Mouse (Mus musculus): ENCODE results near the gene Spred1. TPM values are rescaled to one million over a fixed set of nuclear protein-coding genes. Genes with fewer than 3 reads are reported as not detected.

Gene Spred1
- polyA plus RNA-seq, 1 experiment from 2014 or later = 23.7 TPM

DNA sequence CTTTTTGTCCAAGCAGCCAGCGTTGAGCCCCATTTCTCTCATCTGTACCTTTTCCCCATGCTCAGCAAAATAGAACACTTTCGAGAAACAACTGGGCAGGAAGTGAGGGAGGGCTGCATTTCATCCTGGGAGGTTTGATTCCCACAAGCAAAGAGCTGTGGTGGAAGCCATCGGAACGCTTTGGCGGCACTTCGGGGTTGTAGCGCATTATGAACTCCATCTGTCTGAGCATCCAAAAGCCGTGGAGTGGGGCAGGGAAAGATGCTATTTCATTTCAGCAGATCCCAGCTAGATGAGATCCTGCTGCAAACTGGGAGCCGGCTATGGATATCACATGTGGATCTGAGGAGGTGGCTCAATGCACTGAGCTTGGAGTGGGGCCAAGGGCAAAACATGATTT is 101.5 kb downstream of the Spred1 start:
- no peaks in the 10 kb centered on the region for H3K27me3 ChIP-seq
- 0 out of 2 replicates have a peak overlapping the region, but pooled peaks have one; percentile 20 for H3K27ac ChIP-seq
- H3K9me3 ChIP-seq = no peaks in the 10 kb centered on the region
- H3K4me2 ChIP-seq = no peak overlapping the region
- no peaks in the 10 kb centered on the region for H3K36me3 ChIP-seq
- no peak for ATAC-seq (ENCODE audit: insufficient number of reproducible peaks, insufficient read depth, low FRiP score, low TSS enrichment, low read depth)
- no peak overlapping the region for H3K4me3 ChIP-seq (replicated peaks)
- H3K4me1 ChIP-seq (replicated peaks) = peaks cover 8% of the 10 kb centered on the region; the same call in 1 of the 2 replicates
- no peak overlapping the region for H3K9ac ChIP-seq (replicated peaks)
- 68% methylated on average over 9 of the region's 9 CpGs for WGBS

GRCm38 (mm10) chr2:117228601-117229125 is 107.5 kb downstream of the Spred1 start:
- no peaks in the 10 kb centered on the region for H3K27me3 ChIP-seq
- no peak overlapping the region for H3K4me2 ChIP-seq
- H3K9me3 ChIP-seq = no peaks in the 10 kb centered on the region
- 56% methylated on average over 11 of the region's 11 CpGs for WGBS
- no peak for ATAC-seq (ENCODE audit: insufficient number of reproducible peaks, insufficient read depth, low FRiP score, low TSS enrichment, low read depth)
- no peak overlapping the region for H3K9ac ChIP-seq (replicated peaks)
- no peaks in the 10 kb centered on the region; the same call in 1 of the 2 replicates for H3K4me1 ChIP-seq (replicated peaks)
- H3K36me3 ChIP-seq = no peaks in the 10 kb centered on the region
- H3K27ac ChIP-seq = no peak overlapping the region
- no peak overlapping the region for H3K4me3 ChIP-seq (replicated peaks)

- Histone ChIP-seq H3K4me1 (replicated peaks) (no peaks in the 10 kb centered on the region; the same call in 1 of the 2 replicates), H3K9me3 (no peaks in the 10 kb centered on the region), H3K4me2 (no peak overlapping the region), H3K36me3 (no peaks in the 10 kb centered on the region), H3K27ac (no peak overlapping the region), H3K9ac (replicated peaks) (no peak overlapping the region), H3K27me3 (no peaks in the 10 kb centered on the region), H3K4me3 (replicated peaks) (no peak overlapping the region)
- WGBS = 80% methylated on average over 7 of the region's 7 CpGs
- ATAC-seq (ENCODE audit: insufficient number of reproducible peaks, insufficient read depth, low FRiP score, low TSS enrichment, low read depth) = no peak
Measured at GRCm38 (mm10) chr2:117230261-117230660, 109.1 kb downstream of the Spred1 start.

DNA sequence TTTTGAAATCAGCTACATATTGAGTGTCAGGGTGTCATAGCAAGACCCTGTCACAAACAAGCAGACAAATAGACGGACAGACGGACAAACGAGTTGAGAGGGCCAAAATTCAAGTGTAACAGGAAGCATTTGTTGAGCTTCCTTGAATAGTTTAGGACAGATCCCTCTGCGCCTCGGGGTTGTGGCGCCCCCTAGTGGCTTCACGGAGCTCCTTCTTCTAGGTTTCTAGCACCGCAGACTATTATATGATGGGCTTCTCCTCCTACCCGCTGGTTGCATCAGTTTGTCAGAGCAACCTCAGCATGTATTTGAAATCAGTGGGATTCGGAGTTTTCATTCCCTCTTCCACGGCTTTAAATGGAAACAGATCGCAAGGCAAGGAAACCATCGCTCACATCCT is 110.1 kb downstream of the Spred1 start:
- no peak for ATAC-seq (ENCODE audit: insufficient number of reproducible peaks, insufficient read depth, low FRiP score, low TSS enrichment, low read depth)

More for the DNA sequence above, 110.1 kb downstream of the Spred1 start:
- Histone ChIP-seq H3K27me3 (no peaks in the 10 kb centered on the region), H3K4me3 (replicated peaks) (no peak overlapping the region), H3K36me3 (no peaks in the 10 kb centered on the region), H3K9ac (replicated peaks) (no peak overlapping the region), H3K4me2 (no peak overlapping the region), H3K27ac (no peak overlapping the region), H3K4me1 (replicated peaks) (no peaks in the 10 kb centered on the region; the same call in 1 of the 2 replicates), H3K9me3 (no peaks in the 10 kb centered on the region)
- WGBS = 9% methylated on average over 13 of the region's 13 CpGs

MicroRNA genes within 50 kb of the gene (microRNA counts, 519-probe panel; counts per million panel counts)
- 5,215 counts per million, percentile 52 among the panel's probes with 10 or more counts for microRNA mmu-miR-674

Small RNA genes within 50 kb of the gene (microRNA-seq; reads per million reads assigned to microRNA genes)
- gene Mir674 = 1,045 reads per million, percentile 77 among the genes with 10 or more reads in this experiment

Other genes with a start within 250 kb of the Spred1 start
- gene Tmco5, start 242.7 kb upstream of the Spred1 start, polyA plus RNA-seq (2016; fragmentation: Nextera tagmentation; extraction: Ambion mirVana) = not detected in 2 replicates
- gene Fam98b, start 128.4 kb downstream of the Spred1 start, polyA plus RNA-seq (2016; fragmentation: Nextera tagmentation; extraction: Ambion mirVana) = 16.0 and 19.6 TPM in 2 replicates
- 0.29 and 0.46 TPM in 2 replicates for gene Rasgrp1, start 221.6 kb downstream of the Spred1 start, polyA plus RNA-seq (2016; fragmentation: Nextera tagmentation; extraction: Ambion mirVana)